Mouse (Mus musculus) midbrain, embryonic 12.5 days (tissue): Measurements from ENCODE around the gene Olfr322. TPM values are rescaled to one million over a fixed set of nuclear protein-coding genes. Genes with fewer than 3 reads are reported as not detected.
A peak's percentile ranks its signal among the peaks of the same experiment; 100 is the strongest.
"Not testable (repeated sequence)": the region's sequence is repeated elsewhere in the genome, so short reads cannot be mapped to it uniquely, and the experiment has no call there.

Experiments
- ATAC-seq: fragments of 200-750 bp; cut with Nextera tagmentation; 2 replicates; pipeline ENCODE4 v1.8.0; 2017; ENCODE audit warnings: low read depth, moderate TSS enrichment, moderate library complexity; ENCODE audit not compliant: low FRiP score
- H3K27ac ChIP-seq: fragments of 300-500 bp; sonication (generic); replicated peaks from 2 replicates; pipeline ENCODE4 v1.5.1; 2016; ENCODE audit warnings: mild to moderate bottlenecking
- H3K27me3 ChIP-seq: fragments of 300-500 bp; sonication (generic); 2 replicates; pipeline ENCODE4 v1.6.1; 2016; ENCODE audit warnings: mild to moderate bottlenecking
- H3K36me3 ChIP-seq: fragments of 300-500 bp; sonication (generic); 2 replicates; pipeline ENCODE4 v1.6.1; 2016
- H3K4me1 ChIP-seq: fragments of 300-500 bp; sonication (generic); 2 replicates; pipeline ENCODE4 v1.6.1; 2016
- H3K4me2 ChIP-seq: fragments of 300-500 bp; sonication (generic); replicated peaks from 2 replicates; pipeline ENCODE4 v1.6.1; 2016; ENCODE audit warnings: mild to moderate bottlenecking, moderate library complexity
- H3K4me3 ChIP-seq: fragments of 300-500 bp; sonication (generic); 2 replicates; pipeline ENCODE4 v1.5.1; 2016; ENCODE audit warnings: mild to moderate bottlenecking
- H3K9ac ChIP-seq: fragments of 300-500 bp; sonication (generic); replicated peaks from 2 replicates; pipeline ENCODE4 v1.6.1; 2016; ENCODE audit warnings: mild to moderate bottlenecking, moderate library complexity
- H3K9me3 ChIP-seq: fragments of 300-500 bp; sonication (generic); 2 replicates; pipeline ENCODE4 v1.6.1; 2016; ENCODE audit warnings: mild to moderate bottlenecking
- WGBS: fragments of 180-500 bp; shearing (Covaris S2); methylation state at CpG from one replicate; pipeline ENCODE4 v1.1.7; 2016; 5-methylcytosine and 5-hydroxymethylcytosine counted together
- polyA plus RNA-seq: library from polyadenylated mRNA; unstranded; fragments of >200 nt; fragmentation: Nextera tagmentation; extraction: Ambion mirVana; gene quantifications from 2 replicates; pipeline ENCODE4 v1.2.1, GENCODE M21; 2016

Gene Olfr322
- polyA plus RNA-seq, 1 experiment from 2014 or later = not detected

DNA sequence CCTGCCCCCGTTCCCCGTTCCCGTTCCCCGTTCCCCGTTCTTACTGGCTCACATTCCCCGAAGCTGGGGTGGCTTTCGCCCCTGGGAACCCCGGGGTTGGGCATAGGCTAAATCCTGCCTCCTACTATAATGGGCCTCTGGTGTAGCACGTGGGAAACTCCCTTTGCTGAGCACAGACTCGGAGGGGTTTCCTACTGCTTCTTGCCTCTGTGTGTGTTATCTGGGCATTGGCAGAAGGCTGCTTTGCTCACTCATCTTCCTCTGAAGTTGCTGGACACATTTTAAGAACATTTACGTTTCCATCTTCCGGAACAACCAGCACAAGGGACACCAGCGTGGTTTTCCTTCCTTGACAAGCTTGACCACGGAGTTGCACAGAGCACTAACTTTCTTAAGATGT is 17.5 kb upstream of the Olfr322 start:
- Histone ChIP-seq H3K9me3 (no peaks in the 10 kb centered on the region), H3K4me2 (peak overlapping the region; percentile 95), H3K27me3 (peaks cover 28% of the 10 kb centered on the region), H3K27ac (peak overlapping the region; percentile 15; the same call in 1 of the 2 replicates), H3K9ac (no peak overlapping the region), H3K4me1 (peaks cover 11% of the 10 kb centered on the region; the same call in 1 of the 2 replicates), H3K36me3 (no peaks in the 10 kb centered on the region), H3K4me3 (peak overlapping the region; percentile 47)
- no peak for ATAC-seq
- 33% methylated on average over 14 of the region's 14 CpGs for WGBS

DNA sequence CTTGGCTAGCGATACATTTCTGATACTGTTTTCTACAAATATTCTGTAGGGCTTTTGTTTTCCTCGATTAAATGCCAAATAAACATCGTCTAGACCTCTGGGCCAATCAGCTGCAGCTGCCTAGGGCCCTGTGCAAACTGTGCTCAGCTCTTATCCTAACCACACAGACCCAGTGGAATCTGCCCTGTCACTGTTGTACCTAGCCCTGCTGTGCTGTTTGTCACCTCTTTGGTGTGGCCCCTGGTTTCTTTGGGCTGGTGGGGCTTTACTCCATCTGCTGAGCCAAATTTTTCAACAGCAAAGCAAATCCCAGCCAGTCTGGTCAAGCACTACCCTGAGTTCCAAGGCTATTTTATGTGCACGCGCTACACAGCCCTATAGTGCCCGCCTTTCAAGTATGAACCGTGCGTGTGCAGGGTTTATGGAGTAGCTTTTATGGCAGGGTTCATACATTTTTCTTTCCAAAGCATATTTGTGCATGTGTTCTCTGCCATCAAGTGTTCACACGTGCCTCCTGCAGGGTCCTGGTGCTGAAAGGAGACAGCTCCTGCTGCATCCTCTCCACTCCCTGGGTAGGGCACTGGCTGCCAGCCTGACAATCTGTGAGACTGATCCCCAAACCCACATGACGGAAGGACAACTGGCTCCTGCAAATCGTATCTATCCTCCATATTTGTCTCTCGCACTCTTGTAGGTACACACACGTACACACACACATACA is 16.8 kb upstream of the Olfr322 start:
- Histone ChIP-seq H3K4me3 (no peak overlapping the region), H3K36me3 (no peaks in the 10 kb centered on the region), H3K9ac (no peak overlapping the region), H3K27me3 (peaks cover 28% of the 10 kb centered on the region), H3K4me1 (peaks cover 11% of the 10 kb centered on the region; the same call in 1 of the 2 replicates), H3K27ac (no peak overlapping the region), H3K9me3 (no peaks in the 10 kb centered on the region), H3K4me2 (no peak overlapping the region)
- 89% methylated on average over 13 of the region's 13 CpGs for WGBS
- ATAC-seq = no peak

GRCm38 (mm10) chr11:58643350-58643749 is 15.2 kb upstream of the Olfr322 start:
- Histone ChIP-seq H3K4me3 (no peak overlapping the region), H3K9ac (no peak overlapping the region), H3K36me3 (no peaks in the 10 kb centered on the region), H3K9me3 (no peaks in the 10 kb centered on the region), H3K27ac (no peak overlapping the region), H3K4me1 (peaks cover 11% of the 10 kb centered on the region; the same call in 1 of the 2 replicates), H3K4me2 (no peak overlapping the region), H3K27me3 (peaks cover 24% of the 10 kb centered on the region)
- 45% methylated on average over 6 of the region's 6 CpGs for WGBS
- ATAC-seq = no peak

DNA sequence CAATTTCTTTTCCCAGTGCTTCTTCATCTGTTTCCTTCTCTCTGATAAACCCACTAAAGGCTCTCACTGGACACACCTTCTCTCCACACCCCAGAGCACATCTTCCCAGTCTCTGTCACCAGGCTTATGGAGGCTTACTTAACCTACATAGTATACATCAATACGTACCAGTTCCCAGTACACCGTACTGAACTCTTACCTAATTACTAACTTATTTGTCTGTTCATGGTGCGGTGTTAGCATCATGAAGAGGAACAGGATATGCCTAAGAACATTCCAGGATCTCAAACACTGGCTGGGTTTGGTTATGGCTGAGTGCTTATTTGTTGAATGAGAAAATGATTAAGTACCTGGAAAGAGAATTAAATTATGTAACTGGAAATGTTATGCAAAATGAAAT is 3.4 kb upstream of the Olfr322 start:
- no peak overlapping the region for H3K4me2 ChIP-seq
- no peak for ATAC-seq
- no peaks in the 10 kb centered on the region for H3K9me3 ChIP-seq
- H3K36me3 ChIP-seq = no peaks in the 10 kb centered on the region
- H3K9ac ChIP-seq = no peak overlapping the region
- H3K4me1 ChIP-seq = no peaks in the 10 kb centered on the region
- WGBS = 92% methylated on average over 3 of the region's 3 CpGs
- no peak overlapping the region for H3K27ac ChIP-seq
- H3K27me3 ChIP-seq = no peaks in the 10 kb centered on the region
- H3K4me3 ChIP-seq = no peak overlapping the region

GRCm38 (mm10) chr11:58669252-58669651 is 10.7 kb downstream of the Olfr322 start:
- H3K27ac ChIP-seq = no peak overlapping the region
- H3K9ac ChIP-seq = no peak overlapping the region
- no peak overlapping the region for H3K4me3 ChIP-seq
- ATAC-seq = no peak
- no peaks in the 10 kb centered on the region for H3K9me3 ChIP-seq
- no peak overlapping the region for H3K4me2 ChIP-seq
- no peaks in the 10 kb centered on the region for H3K27me3 ChIP-seq
- no peaks in the 10 kb centered on the region for H3K4me1 ChIP-seq
- H3K36me3 ChIP-seq = no peaks in the 10 kb centered on the region

DNA sequence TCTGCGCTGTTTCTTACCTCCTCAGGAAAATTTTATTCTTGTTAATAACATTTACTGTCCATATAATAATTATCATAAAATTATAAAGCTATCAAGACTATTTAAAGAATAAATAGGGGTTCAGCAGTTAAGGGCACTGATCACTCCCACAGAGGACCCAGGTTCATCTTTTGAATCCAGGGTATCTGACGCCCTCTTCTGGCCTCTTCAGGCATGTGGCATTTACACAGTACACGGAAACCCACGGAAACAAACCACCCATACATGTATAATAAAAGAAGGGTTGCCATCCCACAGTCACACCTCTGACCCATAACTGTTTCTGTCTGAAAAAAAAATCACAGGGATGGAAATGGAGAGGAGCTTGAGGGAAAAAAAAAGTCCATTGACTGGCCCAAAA is 13.2 kb downstream of the Olfr322 start:
- H3K9me3 ChIP-seq = no peaks in the 10 kb centered on the region
- H3K9ac ChIP-seq = no peak overlapping the region
- 52% methylated on average over 4 of the region's 4 CpGs for WGBS
- no peak overlapping the region for H3K4me2 ChIP-seq
- no peaks in the 10 kb centered on the region for H3K4me1 ChIP-seq
- no peaks in the 10 kb centered on the region for H3K36me3 ChIP-seq
- H3K4me3 ChIP-seq = no peak overlapping the region
- no peak for ATAC-seq
- no peaks in the 10 kb centered on the region for H3K27me3 ChIP-seq
- H3K27ac ChIP-seq = no peak overlapping the region

DNA sequence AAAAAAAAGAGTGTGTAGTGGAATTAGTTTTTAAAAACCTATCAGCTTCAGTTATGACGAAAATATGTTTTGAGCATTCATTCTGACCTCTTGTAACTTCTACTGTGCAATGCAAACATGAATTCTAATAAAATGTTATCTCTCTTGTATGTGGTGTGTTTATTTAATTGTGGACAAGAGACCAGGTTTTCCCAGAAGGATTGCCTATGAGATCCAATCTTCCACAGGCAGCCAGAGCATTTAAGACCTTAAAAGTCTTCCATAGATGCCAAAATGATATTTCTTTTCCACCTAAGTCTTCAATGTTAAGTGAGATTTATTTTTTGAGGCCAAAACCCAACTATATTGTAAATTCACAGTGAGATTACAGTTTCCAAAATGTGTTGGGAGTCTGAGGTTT is 22.2 kb downstream of the Olfr322 start, which contains the start of gene Olfr320:
Olfr320 (plus strand) TSS at position 301 of the 400 bp plus-strand sequence.
- H3K4me2 ChIP-seq = no peak within 1 kb of the TSS
- H3K4me1 ChIP-seq = no peaks in the 10 kb centered on the region
- H3K4me3 ChIP-seq = no peak within 1 kb of the TSS
- WGBS = 91% methylated on average over 1 of the region's 1 CpGs
- no peaks in the 10 kb centered on the region for H3K27me3 ChIP-seq
- H3K9ac ChIP-seq = no peak within 1 kb of the TSS
- no peak for ATAC-seq
- no peaks in the 10 kb centered on the region for H3K9me3 ChIP-seq
- H3K36me3 ChIP-seq = no peaks in the 10 kb centered on the region
- H3K27ac ChIP-seq = no peak within 1 kb of the TSS

DNA sequence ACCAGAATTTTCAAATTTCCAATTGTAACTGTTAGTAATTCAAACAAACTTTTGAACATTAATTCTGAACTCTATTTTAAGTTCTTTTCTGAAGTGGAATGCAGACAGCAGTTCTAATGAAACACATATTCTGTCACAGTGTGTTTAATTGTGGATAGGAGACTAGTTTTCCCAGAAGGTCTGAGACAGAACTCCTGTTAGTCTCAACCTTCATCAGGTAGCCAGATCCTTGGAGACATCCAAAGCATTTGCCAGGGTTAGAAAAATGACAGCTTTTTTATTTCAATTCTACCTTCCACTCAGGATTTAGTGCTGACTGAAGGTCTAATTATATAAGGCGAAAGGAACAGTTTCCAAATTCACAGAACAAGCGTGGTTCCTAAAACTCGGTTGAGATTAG is 40.3 kb downstream of the Olfr322 start, which contains the start of gene Olfr319:
Olfr319 (plus strand) TSS at position 301 of the 400 bp plus-strand sequence.
- no peak within 1 kb of the TSS for H3K4me2 ChIP-seq
- no peaks in the 10 kb centered on the region for H3K4me1 ChIP-seq
- ATAC-seq = no peak
- 84% methylated on average over 3 of the region's 3 CpGs for WGBS
- no peaks in the 10 kb centered on the region for H3K27me3 ChIP-seq
- no peak within 1 kb of the TSS for H3K4me3 ChIP-seq
- H3K36me3 ChIP-seq = no peaks in the 10 kb centered on the region
- H3K27ac ChIP-seq = no peak within 1 kb of the TSS
- peaks cover 9% of the 10 kb centered on the region; the same call in 1 of the 2 replicates for H3K9me3 ChIP-seq
- no peak within 1 kb of the TSS for H3K9ac ChIP-seq

- Histone ChIP-seq H3K4me1 (no peaks in the 10 kb centered on the region), H3K4me3 (no peak overlapping the region), H3K36me3 (no peaks in the 10 kb centered on the region), H3K27ac (no peak overlapping the region), H3K9ac (no peak overlapping the region), H3K9me3 (no peaks in the 10 kb centered on the region), H3K27me3 (no peaks in the 10 kb centered on the region), H3K4me2 (no peak overlapping the region)
- no peak for ATAC-seq
- 82% methylated on average over 11 of the region's 11 CpGs for WGBS
Observed at GRCm38 (mm10) chr11:58709086-58709485, 50.5 kb downstream of the Olfr322 start.

- H3K27me3 ChIP-seq, H3K9ac ChIP-seq, H3K4me2 ChIP-seq, H3K9me3 ChIP-seq, H3K4me1 ChIP-seq, H3K36me3 ChIP-seq, ATAC-seq, H3K27ac ChIP-seq, H3K4me3 ChIP-seq: not testable (repeated sequence)
- 95% methylated on average over 7 of the region's 7 CpGs for WGBS
Observed at GRCm38 (mm10) chr11:58717723-58718122, 59.1 kb downstream of the Olfr322 start.
